Mouse (Mus musculus): Measurements from ENCODE around the gene Map1s.

- no peak for TF ChIP-seq CTCF (conservative IDR thresholded peaks at IDR 0.05; ENCODE audit: low read length)
- no peak for TF ChIP-seq NANOG (IDR thresholded peaks at IDR 0.05; ENCODE audit: borderline replicate concordance, low read length)
Measured at GRCm38 (mm10) chr8:70880126-70880525, 25.6 kb upstream of the Map1s start.
